Mouse (Mus musculus) liver, embryonic 14.5 days (tissue): ENCODE data around the gene Upb1. TPM values are rescaled to one million over a fixed set of nuclear protein-coding genes. Genes with fewer than 3 reads are reported as not detected.
A peak's percentile ranks its signal among the peaks of the same experiment; 100 is the strongest.

Experiments used
- ATAC-seq: fragments of 200-750 bp; cut with Nextera tagmentation; 2 replicates; pipeline ENCODE4 v1.8.0; 2017; ENCODE audit warnings: moderate number of reproducible peaks, mild to moderate bottlenecking, moderate library complexity; ENCODE audit not compliant: insufficient read depth
- DNase-seq, 3 experiments: peaks; one replicate each; pipeline ENCODE4 v3.0.0-alpha.2; 2012 to 2013; ENCODE audit warnings: low read depth in 3 of 3, low spot score in 3 of 3
- H3K27ac ChIP-seq: fragments of 300-500 bp; sonication (generic); 2 replicates; pipeline ENCODE4 v1.5.1; 2014; ENCODE audit warnings: moderate library complexity, mild to moderate bottlenecking, control low read depth, inconsistent platforms
- H3K27me3 ChIP-seq: fragments of 300-500 bp; sonication (generic); 2 replicates; pipeline ENCODE4 v1.6.1; 2014; ENCODE audit warnings: mild to moderate bottlenecking, low read length, moderate library complexity; ENCODE audit not compliant: control insufficient read depth, insufficient read depth
- H3K36me3 ChIP-seq: fragments of 300-500 bp; sonication (generic); replicated peaks from 2 replicates; pipeline ENCODE4 v1.6.1; 2014; ENCODE audit warnings: low read depth; ENCODE audit not compliant: control insufficient read depth, insufficient read depth
- H3K4me1 ChIP-seq, 2 experiments: fragments of 200-500 bp in 1 of 2; fragments of 300-500 bp in 1 of 2; sonication (generic) in 1 of 2; replicated peaks; 2 replicates each; pipeline ENCODE4 v1.6.1; 2012 to 2014; ENCODE audit warnings: antibody characterized with exemption in 1 of 2, inconsistent platforms in 1 of 2, low read length in 1 of 2; ENCODE audit not compliant: control insufficient read depth in 2 of 2, insufficient read depth in 2 of 2
- H3K4me2 ChIP-seq: fragments of 300-500 bp; sonication (generic); 2 replicates; pipeline ENCODE4 v1.6.1; 2014; ENCODE audit warnings: low read depth, mild to moderate bottlenecking, control low read depth, moderate library complexity
- H3K4me3 ChIP-seq, 2 experiments: fragments of 200-500 bp in 1 of 2; fragments of 300-500 bp in 1 of 2; sonication (generic) in 1 of 2; 2 replicates each; pipeline ENCODE4 v1.5.1; 2012 to 2014; ENCODE audit warnings: low read depth in 2 of 2, low read length in 2 of 2, mild to moderate bottlenecking in 2 of 2, control low read depth in 1 of 2, inconsistent platforms in 1 of 2, moderate library complexity in 1 of 2; ENCODE audit not compliant: insufficient read depth in 1 of 2
- H3K9ac ChIP-seq: fragments of 300-500 bp; sonication (generic); replicated peaks from 2 replicates; pipeline ENCODE4 v1.6.1; 2014; ENCODE audit warnings: mild to moderate bottlenecking, control low read depth, moderate library complexity
- H3K9me3 ChIP-seq: fragments of 300-500 bp; sonication (generic); 2 replicates; pipeline ENCODE4 v1.6.1; 2016; ENCODE audit warnings: low read length, mixed read lengths; ENCODE audit not compliant: control insufficient read depth
- CTCF ChIP-seq: IDR thresholded peaks from 2 replicates; pipeline ENCODE4 v1.5.1; 2016; ENCODE audit warnings: antibody characterized with exemption, low read depth, control low read depth
- EP300 ChIP-seq: IDR thresholded peaks from 2 replicates; pipeline ENCODE4 v1.6.1; 2016; ENCODE audit warnings: antibody characterized with exemption, low read depth
- WGBS: fragments of 180-500 bp; shearing (Covaris S2); extraction: QIAGEN DNeasy Blood & Tissue Kit; methylation state at CpG from one replicate; pipeline ENCODE4 v1.1.7; 2014; ENCODE audit not compliant: insufficient replicate concordance; 5-methylcytosine and 5-hydroxymethylcytosine counted together
- polyA plus RNA-seq, 2 experiments: library from polyadenylated mRNA; depleted of rRNA in 1 of 2; stranded (reverse) in 1 of 2; unstranded in 1 of 2; fragments of >200 nt; fragmentation: Nextera tagmentation in 1 of 2; extraction: Ambion mirVana in 1 of 2; gene quantifications; 2 replicates each; pipeline versions ENCODE4 v1.2.1 to v1.2.3; 2012 to 2014

Upb1 gene
- polyA plus RNA-seq, 2 experiments: 8.8 to 20.1 TPM

DNA sequence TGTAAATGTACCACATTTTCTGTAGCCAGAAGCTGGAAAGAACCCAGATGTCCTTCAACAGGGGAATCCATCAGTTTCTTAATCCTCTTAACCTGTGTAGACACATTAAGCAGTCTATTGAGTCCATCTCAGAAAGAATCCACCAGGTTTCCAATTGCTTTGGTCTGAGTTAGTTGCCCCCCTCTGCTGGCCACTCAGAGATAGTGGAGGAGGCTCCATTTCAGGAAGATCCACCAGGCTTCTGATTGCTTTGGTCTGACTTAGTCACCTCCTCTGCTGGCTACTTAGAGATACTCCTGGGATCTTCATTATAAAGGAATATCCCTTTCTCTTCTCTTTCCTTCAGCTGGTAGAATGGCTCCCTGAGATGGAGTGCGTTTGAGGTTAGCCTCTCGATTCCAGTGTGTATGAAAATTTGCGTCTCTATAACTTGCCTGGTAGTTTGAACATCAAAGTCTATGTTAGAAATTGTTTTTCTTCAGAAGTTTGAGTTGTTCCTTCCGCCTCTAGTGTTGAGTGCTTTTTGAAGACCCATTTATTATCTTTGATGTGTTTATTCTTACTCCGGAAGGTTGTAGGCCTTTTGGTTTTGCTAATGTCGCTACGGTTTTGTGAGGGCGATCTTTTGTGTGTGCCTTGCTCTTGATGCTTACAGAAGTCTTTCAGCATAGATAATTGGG is 16.6 kb downstream of the Upb1 start:
- H3K27me3 ChIP-seq: no peaks in the 10 kb centered on the region
- no peak overlapping the region for H3K4me3 ChIP-seq
- ATAC-seq (no peak), DNase-seq (no peak)
- TF ChIP-seq EP300 (no peak), CTCF (no peak)
- H3K27ac ChIP-seq: no peak overlapping the region
- WGBS: 77% methylated on average over 8 of the region's 8 CpGs
- H3K4me1 ChIP-seq: no peaks in the 10 kb centered on the region; a peak in 1 of 4 replicates
- no peaks in the 10 kb centered on the region for H3K36me3 ChIP-seq
- H3K9ac ChIP-seq: no peak overlapping the region
- no peak overlapping the region for H3K4me2 ChIP-seq
- no peaks in the 10 kb centered on the region for H3K9me3 ChIP-seq

GRCm38 (mm10) chr10:75418747-75419146 is 17.8 kb downstream of the Upb1 start:
- no peak overlapping the region for H3K9ac ChIP-seq
- no peaks in the 10 kb centered on the region for H3K27me3 ChIP-seq
- H3K9me3 ChIP-seq: no peaks in the 10 kb centered on the region
- no peak overlapping the region for H3K27ac ChIP-seq
- no peak for DNase-seq
- H3K4me2 ChIP-seq: no peak overlapping the region
- ATAC-seq: no peak
- TF ChIP-seq EP300 (no peak), CTCF (no peak)
- H3K4me1 ChIP-seq: no peaks in the 10 kb centered on the region
- H3K4me3 ChIP-seq: no peak overlapping the region
- H3K36me3 ChIP-seq: no peaks in the 10 kb centered on the region
- WGBS: 49% methylated on average over 4 of the region's 4 CpGs

GRCm38 (mm10) chr10:75424498-75424901 is 23.6 kb downstream of the Upb1 start:
- H3K4me1 ChIP-seq: peaks cover 0 to 7% of the 10 kb centered on the region in 2 experiments; a peak in 2 of 4 replicates
- ATAC-seq (no peak), DNase-seq (no peak)
- H3K4me3 ChIP-seq: no peak overlapping the region
- no peak overlapping the region for H3K9ac ChIP-seq
- no peaks in the 10 kb centered on the region for H3K9me3 ChIP-seq
- H3K36me3 ChIP-seq: no peaks in the 10 kb centered on the region
- H3K4me2 ChIP-seq: no peak overlapping the region
- TF ChIP-seq EP300 (no peak), CTCF (no peak)
- no peaks in the 10 kb centered on the region for H3K27me3 ChIP-seq
- WGBS: 61% methylated on average over 10 of the region's 10 CpGs
- no peak overlapping the region for H3K27ac ChIP-seq

DNA sequence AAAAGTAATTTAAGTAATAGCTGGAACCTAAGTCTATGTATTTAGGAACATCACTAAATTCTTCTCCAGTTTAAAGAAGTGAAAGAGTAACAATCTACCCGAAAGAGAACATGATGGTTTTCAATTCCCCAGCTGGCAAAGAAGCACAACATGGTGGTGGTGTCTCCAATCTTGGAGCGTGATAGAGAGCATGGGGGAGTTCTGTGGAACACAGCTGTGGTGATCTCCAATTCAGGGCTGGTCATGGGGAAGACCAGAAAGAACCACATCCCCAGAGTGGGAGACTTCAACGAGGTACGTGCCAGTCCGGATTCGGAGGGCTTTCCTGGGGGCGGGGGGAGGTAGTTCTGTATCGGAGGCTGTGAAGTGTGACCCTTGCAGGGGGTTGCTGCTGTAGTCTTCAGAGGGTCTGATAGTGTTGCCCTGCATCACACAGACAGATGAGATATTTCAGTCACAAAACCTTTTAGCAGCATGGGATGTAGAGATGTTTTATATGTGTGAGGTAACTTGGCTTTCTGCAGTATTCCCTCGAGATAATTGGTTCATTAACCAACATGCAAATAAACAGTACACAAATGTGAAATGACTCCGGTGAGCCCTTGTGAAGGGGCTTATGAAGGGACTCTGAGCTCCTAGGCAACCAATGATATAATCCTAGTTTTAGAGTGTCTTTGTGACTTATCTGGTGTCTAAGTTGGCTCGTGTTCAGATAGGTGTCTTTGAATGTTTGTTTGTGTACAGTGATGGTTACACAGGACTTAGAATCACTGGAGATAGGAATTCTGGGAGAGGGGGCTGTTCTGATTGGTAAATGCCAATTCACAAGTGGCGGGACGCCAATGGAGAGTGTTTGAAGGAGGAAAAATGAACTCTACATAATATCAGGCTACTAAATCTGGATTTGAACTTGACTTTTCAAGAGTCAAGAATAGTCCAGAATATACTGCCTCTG is 27.4 kb downstream of the Upb1 start:
- H3K9me3 ChIP-seq: no peaks in the 10 kb centered on the region
- H3K4me1 ChIP-seq: peaks cover 0 to 9% of the 10 kb centered on the region in 2 experiments; a peak in 2 of 4 replicates
- no peaks in the 10 kb centered on the region for H3K27me3 ChIP-seq
- no peak overlapping the region for H3K4me2 ChIP-seq
- no peaks in the 10 kb centered on the region for H3K36me3 ChIP-seq
- DNase-seq (no peak), ATAC-seq (peak; percentile 34; the same call in 1 of the 2 replicates)
- no peak; the same call in 1 of the 2 replicates for TF ChIP-seq EP300
- TF ChIP-seq CTCF: no peak
- H3K9ac ChIP-seq: no peak overlapping the region
- 67% methylated on average over 13 of the region's 13 CpGs for WGBS
- no peak overlapping the region for H3K27ac ChIP-seq
- no peak overlapping the region for H3K4me3 ChIP-seq

DNA sequence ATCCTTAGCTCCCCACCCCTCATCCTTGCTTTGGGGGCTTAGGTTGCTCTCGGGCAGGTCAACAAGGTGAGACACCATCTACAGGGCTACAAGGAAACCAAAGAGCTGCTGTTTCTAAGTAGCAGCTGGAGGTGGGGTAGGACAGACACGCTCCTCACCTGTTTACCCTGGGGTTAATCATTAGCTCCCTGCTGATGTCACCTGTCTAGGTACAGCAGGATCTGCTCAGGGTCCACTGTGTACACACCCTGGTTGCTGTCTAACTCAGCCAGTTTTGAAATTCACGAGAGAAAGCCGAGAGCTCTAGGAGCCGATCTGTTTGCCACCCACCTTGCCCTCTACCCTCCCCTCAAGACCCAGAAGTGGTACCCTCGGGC is 28.1 kb downstream of the Upb1 start:
- 61% methylated on average over 6 of the region's 6 CpGs for WGBS
- DNase-seq: peak in 2 of 3 experiments; percentile 33 to 35

More for the DNA sequence above, 28.1 kb downstream of the Upb1 start:
- Histone ChIP-seq H3K4me1 (peaks cover 0 to 9% of the 10 kb centered on the region in 2 experiments; a peak in 2 of 4 replicates), H3K9me3 (no peaks in the 10 kb centered on the region), H3K4me3 (no peak overlapping the region), H3K36me3 (no peaks in the 10 kb centered on the region), H3K27ac (no peak overlapping the region), H3K9ac (no peak overlapping the region), H3K4me2 (peak overlapping the region; percentile 3; the same call in 1 of the 2 replicates), H3K27me3 (no peaks in the 10 kb centered on the region)
- peak; percentile 90 for ATAC-seq
- no peak; the same call in 1 of the 2 replicates for TF ChIP-seq EP300
- TF ChIP-seq CTCF: no peak
